Mouse (Mus musculus): ENCODE results near the gene Lcmt1.

DNA sequence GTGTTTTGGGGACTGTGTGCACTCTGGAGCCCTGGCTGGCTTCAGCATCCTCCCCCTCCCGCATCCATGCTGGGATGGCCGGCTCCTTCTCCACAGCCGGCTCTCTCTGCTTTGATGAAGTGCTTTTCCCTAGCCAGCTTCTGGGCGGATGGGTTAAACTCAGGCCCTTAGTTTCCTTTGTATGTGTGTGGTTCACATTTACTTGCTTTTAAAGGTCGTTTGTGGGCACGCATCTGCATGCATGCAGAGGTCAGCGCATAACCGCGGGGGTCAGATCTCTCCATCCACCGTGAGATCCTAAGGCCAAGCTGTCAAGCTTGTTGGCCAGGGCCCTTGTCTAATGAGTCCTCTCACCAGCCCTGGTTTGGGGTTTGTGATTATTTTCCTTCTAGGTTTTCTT, 80.1 kb downstream of the Lcmt1 start:
- TF ChIP-seq POLR2A (IDR thresholded peaks at IDR 0.05; ENCODE audit: borderline replicate concordance, control insufficient read depth, low read depth, low read length) (no peak), CTCF (IDR thresholded peaks at IDR 0.05; ENCODE audit: control insufficient read depth, insufficient read depth, low read length) (no peak)
